Mouse (Mus musculus) thymus, postnatal 10 days (tissue): Measurements from ENCODE around the gene Emx2.
A peak's percentile ranks its signal among the peaks of the same experiment; 100 is the strongest.

Experiments used
- DNase-seq, 2 experiments: peaks; one replicate each; pipeline ENCODE4 v3.0.0; 2021; ENCODE audit warnings: low spot score in 2 of 2

The Emx2 gene

DNA sequence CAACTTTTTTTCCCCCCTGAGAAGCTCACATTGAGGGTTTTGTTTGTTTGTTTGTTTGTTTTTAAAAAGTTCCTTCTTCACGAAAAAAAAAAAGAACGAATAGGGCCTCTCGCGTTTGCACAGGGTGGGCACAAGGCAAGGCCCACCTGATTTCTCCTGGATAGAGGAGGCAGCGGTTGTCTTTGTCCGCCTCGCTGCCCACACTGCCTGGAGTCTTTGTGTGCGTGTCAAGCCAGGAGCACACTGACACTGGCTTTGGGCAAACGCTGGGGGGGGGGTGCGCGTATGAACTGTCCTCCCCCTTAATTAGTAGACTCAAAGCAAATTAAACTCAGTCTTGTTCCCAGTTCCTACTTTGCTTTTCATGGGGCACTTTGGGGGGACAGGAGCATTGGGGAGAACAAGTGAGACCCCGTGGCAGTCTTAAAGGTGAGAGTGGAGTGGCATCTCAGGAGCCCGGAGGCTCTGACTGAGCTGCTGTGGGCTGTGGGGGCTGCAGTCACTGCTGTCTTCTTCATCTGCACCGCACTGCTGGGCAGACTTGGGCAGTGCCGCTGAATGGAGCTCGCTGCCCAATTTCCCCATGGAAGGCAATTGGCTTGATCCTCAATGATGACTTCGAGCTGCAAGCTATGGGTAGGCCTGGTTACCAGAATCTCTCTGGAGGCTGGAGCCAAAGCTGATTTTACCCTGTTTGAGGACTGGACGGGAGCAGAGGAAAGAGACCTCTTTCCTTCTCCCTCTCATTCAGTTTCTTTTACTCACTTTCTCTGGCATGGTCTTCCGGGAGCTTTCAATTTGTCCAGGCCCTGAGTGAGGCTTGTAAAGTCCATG, 4.5 kb downstream of the Emx2 start:
- DNase-seq = no peak

DNA sequence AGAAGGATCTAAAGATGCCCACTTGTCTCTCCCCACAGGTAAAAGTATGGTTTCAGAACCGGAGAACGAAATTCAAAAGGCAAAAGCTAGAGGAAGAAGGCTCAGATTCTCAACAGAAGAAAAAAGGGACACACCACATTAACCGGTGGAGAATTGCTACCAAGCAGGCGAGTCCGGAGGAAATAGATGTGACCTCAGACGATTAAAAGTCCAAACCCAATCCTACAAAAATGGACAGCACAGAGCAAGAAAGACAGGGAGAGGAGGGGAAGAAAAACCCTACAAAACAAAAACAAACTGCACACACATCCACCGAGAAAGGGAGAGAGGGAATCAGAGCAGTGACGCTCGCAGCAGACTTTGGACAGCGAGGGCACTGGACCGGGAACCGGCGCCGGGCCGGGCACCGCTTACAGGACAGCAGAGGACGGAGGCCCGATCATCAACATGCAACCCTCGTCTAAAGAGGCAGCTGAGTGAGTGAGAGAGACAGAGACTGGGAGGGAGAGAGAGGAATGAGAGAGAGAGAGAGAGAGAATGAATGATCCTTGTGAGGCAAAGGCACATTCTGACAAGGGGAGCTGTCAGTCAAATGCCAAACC, 5.8 kb downstream of the Emx2 start:
- no peak for DNase-seq

GRCm38 (mm10) chr19:59465281-59465680, 7.1 kb downstream of the Emx2 start:
- no peak for DNase-seq

DNA sequence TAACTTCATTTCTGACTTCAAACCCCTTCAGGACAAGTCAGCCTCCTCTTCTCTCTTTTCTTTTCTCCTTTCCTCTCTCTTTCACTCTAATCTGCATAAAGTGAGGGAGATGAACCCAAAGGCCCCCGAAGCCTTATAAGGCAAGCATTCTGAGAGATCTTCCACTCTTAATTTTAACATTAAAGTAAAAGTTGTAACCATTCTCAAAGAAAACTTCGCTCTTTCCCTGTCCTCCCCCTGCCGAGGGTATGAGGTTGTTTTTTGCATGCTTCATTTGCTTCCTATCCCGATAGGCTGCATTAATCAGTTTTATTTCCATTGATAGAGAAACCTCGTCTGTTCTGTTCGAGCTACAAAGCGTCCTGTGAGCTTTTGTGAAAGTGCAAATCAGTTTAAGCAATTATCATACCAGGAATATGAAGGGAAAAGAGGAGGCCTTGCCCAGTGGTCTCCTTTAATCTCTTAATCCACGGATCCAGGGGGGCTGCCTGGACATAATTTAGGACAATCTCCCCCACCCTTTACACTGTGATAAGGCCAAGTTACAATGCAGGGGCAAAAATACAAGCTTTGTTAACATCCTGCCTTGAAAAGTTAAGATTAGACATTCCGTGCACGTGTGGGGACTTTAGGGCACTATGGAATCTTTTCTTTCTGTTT, 7.7 kb downstream of the Emx2 start:
- DNase-seq = no peak

DNA sequence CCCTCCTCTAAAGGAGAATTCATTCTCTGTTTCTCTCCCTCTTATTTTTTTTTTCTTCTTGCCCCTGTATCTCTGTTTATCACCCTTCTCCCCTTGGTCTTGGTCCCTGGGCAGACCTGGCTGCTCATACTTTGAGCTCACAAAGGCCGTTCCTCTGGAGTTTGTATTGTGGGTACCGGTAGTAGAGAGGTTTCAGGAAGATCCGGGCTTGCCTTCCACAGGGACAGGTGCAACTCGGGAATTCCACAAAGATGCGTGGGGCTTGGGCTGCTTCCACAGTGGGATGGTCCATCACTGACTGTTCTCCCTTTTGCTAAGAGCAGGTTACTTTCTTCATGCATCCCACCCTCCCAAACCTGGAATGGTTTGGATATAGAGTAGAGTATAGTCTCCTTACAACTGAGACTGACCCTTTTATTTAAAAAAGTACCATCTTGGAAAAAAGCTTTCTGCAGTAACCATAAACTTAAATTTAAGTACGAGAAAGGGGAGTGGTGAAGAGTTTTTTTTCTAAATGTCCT, 8.3 kb downstream of the Emx2 start:
- DNase-seq = no peak

GRCm38 (mm10) chr19:59467016-59467412, 8.8 kb downstream of the Emx2 start:
- no peak for DNase-seq

DNA sequence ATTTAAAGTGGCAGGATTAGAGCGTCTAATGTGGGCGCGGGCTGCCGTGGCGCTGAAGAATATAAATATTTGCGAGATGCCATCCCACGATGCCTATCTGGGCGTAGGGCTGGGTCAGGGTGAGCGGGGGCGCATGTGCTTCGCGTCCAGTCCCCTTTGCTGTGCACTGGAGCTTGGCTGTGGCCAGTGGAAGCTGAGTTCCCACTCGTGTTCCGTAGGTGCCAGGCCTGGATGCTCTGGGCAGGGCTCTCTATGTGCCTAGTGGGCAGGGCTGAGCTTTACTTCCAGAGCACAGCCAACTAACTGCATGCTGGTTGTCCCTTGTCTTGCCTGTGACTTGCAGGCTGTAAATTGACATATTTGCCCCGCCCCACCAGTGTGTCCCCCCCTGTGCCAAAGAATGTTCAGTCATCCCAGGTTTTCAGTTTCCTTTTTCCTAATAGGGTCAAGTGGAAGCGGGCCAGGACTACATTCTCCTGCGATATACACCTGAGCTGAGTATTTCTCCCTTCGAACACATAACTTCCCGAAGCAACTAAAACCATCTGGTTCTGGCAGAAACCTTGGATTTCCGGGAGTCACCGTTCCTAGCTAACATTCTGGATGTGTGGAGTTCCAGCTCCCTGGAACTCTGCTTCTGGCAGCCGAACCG, 9.4 kb downstream of the Emx2 start:
- no peak for DNase-seq

GRCm38 (mm10) chr19:59468065-59468810, 10.1 kb downstream of the Emx2 start:
- no peak for DNase-seq

GRCm38 (mm10) chr19:59469035-59469949, 11.1 kb downstream of the Emx2 start:
- peak; percentile 17 to 35 for DNase-seq

DNA sequence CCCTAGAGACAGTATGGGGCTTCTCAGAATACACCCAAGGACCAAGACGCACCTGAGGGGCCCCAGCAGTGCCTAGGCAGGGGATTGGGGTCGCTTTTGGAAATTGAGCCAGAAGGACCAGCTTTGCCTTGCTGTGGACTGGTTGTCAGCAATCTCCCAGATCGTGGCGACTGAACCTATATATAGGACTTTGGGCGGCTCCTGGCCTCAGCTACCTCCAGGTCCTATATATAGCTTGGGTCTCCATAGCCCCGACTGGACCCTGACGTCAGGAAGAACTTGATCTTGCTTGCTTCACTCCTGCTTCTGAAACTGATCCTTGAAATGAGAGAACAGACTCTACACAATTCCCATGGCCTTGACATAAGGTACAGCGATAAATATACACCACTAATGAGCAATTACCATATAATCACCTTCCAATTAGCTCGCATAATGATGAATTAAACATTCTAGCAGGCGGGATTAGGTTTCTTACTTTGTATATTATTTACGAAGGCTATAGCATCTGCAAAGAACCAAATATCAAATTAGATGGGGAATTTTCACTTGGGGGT, 12.0 kb downstream of the Emx2 start:
- DNase-seq = no peak

GRCm38 (mm10) chr19:59470913-59471312, 12.7 kb downstream of the Emx2 start:
- DNase-seq = no peak

GRCm38 (mm10) chr19:59472844-59473243, 14.7 kb downstream of the Emx2 start:
- no peak for DNase-seq

DNA sequence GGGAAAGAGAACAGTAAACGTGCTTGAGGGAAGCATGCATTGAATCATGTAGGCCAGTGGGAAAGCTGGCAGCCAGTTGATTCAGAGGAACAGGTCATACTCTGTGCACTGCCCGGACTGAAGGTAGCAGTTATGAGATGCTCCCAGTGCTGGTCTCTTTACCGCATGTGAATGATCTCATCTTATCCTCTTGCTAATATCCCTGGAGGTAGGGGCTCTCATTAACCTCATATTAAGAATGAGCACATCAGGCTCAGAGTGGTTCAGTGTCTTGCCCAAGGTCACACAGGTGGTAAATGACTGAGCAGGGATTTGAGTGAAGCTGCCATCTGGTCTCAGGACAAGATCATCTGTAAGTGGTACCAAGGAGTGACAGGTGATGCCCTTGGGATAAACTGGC, 21.7 kb downstream of the Emx2 start:
- DNase-seq = no peak

DNA sequence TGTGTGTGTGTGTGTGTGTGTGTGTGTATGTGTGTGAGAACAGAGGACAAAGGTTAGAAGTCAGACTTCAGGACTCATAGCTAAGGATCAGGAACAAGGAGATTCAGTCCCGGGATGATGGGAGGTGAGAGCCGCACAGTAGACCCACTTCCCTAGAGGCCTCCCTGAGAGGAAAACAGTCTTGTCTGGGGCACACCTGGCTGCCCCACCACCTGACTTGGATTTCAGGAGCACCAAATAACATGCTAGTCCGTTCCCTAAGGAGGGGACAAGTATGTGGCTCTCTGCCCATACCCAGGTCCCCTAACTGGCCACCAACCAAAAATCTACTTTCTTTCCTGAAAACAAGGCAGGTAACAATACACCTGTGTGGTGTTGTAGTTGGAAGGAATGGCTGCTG, 22.4 kb downstream of the Emx2 start:
- DNase-seq = no peak

DNA sequence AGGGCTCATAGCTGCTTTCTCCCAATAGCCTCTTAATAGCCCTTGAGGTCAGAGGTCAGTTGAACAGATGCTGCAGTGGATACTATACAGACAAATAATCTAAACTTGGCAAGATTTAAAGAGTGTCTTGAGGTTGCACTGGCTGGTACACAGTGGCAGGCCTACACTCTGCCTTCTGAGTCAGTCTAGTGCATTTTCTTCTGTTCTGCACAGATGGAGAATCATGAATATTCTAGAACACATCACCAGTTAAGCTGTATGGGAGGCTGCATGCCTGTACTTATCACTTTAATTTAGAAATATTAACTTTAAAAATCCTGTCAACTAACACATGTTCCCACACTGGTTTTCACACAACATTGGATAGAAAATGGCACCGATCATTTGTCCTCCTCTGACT, 34.1 kb downstream of the Emx2 start:
- no peak for DNase-seq

DNA sequence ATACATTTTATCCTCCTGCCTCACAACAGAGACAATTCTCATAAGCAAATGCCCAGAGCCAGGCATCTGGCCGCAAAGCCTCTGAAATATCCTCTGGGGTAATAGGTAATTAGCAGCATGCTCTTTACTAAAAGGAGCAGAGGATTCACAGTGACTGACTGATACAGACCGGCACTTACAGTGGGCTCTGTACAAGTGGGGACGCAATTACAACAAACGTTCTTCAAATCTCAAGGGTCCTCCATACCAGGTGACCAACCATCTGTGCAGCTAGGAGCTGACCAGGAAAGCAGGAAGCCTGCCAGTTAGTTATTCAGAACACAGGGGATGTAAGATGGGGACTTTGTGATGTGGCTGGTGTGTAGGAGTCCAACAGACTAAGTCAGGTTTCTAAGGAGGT, 38.7 kb downstream of the Emx2 start:
- no peak for DNase-seq

GRCm38 (mm10) chr19:59508896-59509295, 50.7 kb downstream of the Emx2 start:
- DNase-seq = no peak

- DNase-seq = no peak
Measured at GRCm38 (mm10) chr19:59513181-59513580, 55.0 kb downstream of the Emx2 start.
